8 mouse cellular contexts compared by ENCODE assay signal in genomic region chr9:106686983-106687650, GRCm38 (mm10). TPM values are rescaled to one million over a fixed set of nuclear protein-coding genes. Genes with fewer than 3 reads are reported as not detected.
DNase-seq lines count a peak whose midpoint lies in the region; ATAC-seq and TF ChIP-seq lines count a peak whose summit lies in the region.

No protein-coding gene starts in this region.

- ATAC-seq in granulocyte monocyte progenitor cell, adult 5-6 weeks (replicated peaks; ENCODE audit: poor library complexity, severe bottlenecking): peak; percentile 39
- peak; percentile 34; the same call in 1 of the 2 replicates for ATAC-seq in intestine, postnatal 0 days
- ATAC-seq in limb, embryonic 15.5 days (ENCODE audit: insufficient number of reproducible peaks, low FRiP score, low TSS enrichment, low read depth): peak; percentile 41; the same call in 1 of the 2 replicates
- ATAC-seq in midbrain, postnatal 0 days (ENCODE audit: low FRiP score): peak; percentile 14; the same call in 1 of the 2 replicates

- no peak overlapping the region for H3K9ac ChIP-seq in intestine, postnatal 0 days (ENCODE audit: low read depth, low read length)
- H3K9ac ChIP-seq in limb, embryonic 15.5 days: no peak overlapping the region
- H3K9ac ChIP-seq in midbrain, postnatal 0 days (replicated peaks; ENCODE audit: low read length, poor library complexity, severe bottlenecking): no peak overlapping the region

- DNase-seq in ovary, adult 18-20 months (ENCODE audit: low spot score): peak; percentile 47
- no peak for DNase-seq in ovary, postnatal 10 days (ENCODE audit: low spot score)
- peak; percentile 89 for DNase-seq in embryo, embryonic 10 days (ENCODE audit: low spot score)
- DNase-seq in midbrain, postnatal 0 days (ENCODE audit: low spot score): peak; percentile 81
- peak; percentile 52 to 60 for DNase-seq in spleen, postnatal 36 days (ENCODE audit: low spot score in 2 of 2)

- H3K36me3 ChIP-seq in intestine, postnatal 0 days (ENCODE audit: control insufficient read depth, insufficient read depth): peaks cover 3% of the 10 kb centered on the region; the same call in 1 of the 2 replicates
- peaks cover under 1% of the 10 kb centered on the region; the same call in 1 of the 2 replicates for H3K36me3 ChIP-seq in limb, embryonic 15.5 days
- H3K36me3 ChIP-seq in midbrain, postnatal 0 days (ENCODE audit: insufficient read depth, low read length): peaks cover 7% of the 10 kb centered on the region; the same call in 1 of the 2 replicates

- peak overlapping the region; percentile 32 for H3K4me2 ChIP-seq in intestine, postnatal 0 days (replicated peaks; ENCODE audit: low read depth)
- no peak overlapping the region for H3K4me2 ChIP-seq in limb, embryonic 15.5 days
- H3K4me2 ChIP-seq in midbrain, postnatal 0 days (ENCODE audit: low read depth, low read length, poor library complexity, severe bottlenecking): no peak overlapping the region

- H3K27me3 ChIP-seq in intestine, postnatal 0 days (replicated peaks; ENCODE audit: control insufficient read depth, insufficient read depth, low read length): no peaks in the 10 kb centered on the region
- H3K27me3 ChIP-seq in limb, embryonic 15.5 days: no peaks in the 10 kb centered on the region
- H3K27me3 ChIP-seq in midbrain, postnatal 0 days (ENCODE audit: insufficient read depth, low read length): no peaks in the 10 kb centered on the region

- H3K4me1 ChIP-seq in intestine, postnatal 0 days (replicated peaks; ENCODE audit: control insufficient read depth, insufficient read depth, low read length): peaks cover 4% of the 10 kb centered on the region; the same call in 1 of the 2 replicates
- peaks cover 24% of the 10 kb centered on the region for H3K4me1 ChIP-seq in limb, embryonic 15.5 days
- H3K4me1 ChIP-seq in midbrain, postnatal 0 days (ENCODE audit: insufficient read depth, low read length): peaks cover 6% of the 10 kb centered on the region; the same call in 1 of the 2 replicates

- no peaks in the 10 kb centered on the region for H3K9me3 ChIP-seq in intestine, postnatal 0 days (ENCODE audit: control insufficient read depth)
- H3K9me3 ChIP-seq in limb, embryonic 15.5 days: no peaks in the 10 kb centered on the region
- no peaks in the 10 kb centered on the region for H3K9me3 ChIP-seq in midbrain, postnatal 0 days (ENCODE audit: low read length)

- TF ChIP-seq CTCF in intestine, postnatal 0 days (IDR thresholded peaks at IDR 0.05; ENCODE audit: low read depth): peak; percentile 94
- TF ChIP-seq CTCF in midbrain, postnatal 0 days (IDR thresholded peaks at IDR 0.05): peak; percentile 88

- H3K27ac ChIP-seq in intestine, postnatal 0 days (ENCODE audit: low read depth, low read length): no peak overlapping the region
- H3K27ac ChIP-seq in limb, embryonic 15.5 days: no peak overlapping the region
- no peak overlapping the region for H3K27ac ChIP-seq in midbrain, postnatal 0 days (ENCODE audit: low read depth, low read length)

- WGBS in intestine, postnatal 0 days: 30% methylated on average over 8 of the region's 8 CpGs
- 26% methylated on average over 8 of the region's 8 CpGs for WGBS in limb, embryonic 15.5 days
- WGBS in midbrain, postnatal 0 days: 35% methylated on average over 8 of the region's 8 CpGs

- H3K4me3 ChIP-seq in intestine, postnatal 0 days (ENCODE audit: low read depth, low read length): no peak overlapping the region
- H3K4me3 ChIP-seq in limb, embryonic 15.5 days: no peak overlapping the region
- H3K4me3 ChIP-seq in midbrain, postnatal 0 days (ENCODE audit: low read depth, low read length): no peak overlapping the region

RNA-seq across cellular contexts. Expression of gene Tex264, which starts 1.4 kb away (rescaled TPM):
- 20.2 and 27.1 TPM in 2 replicates for total RNA-seq in granulocyte monocyte progenitor cell, adult 5-6 weeks (2014; fragmentation: Nextera tagmentation)
- 13.2 and 18.0 TPM in 2 replicates for total RNA-seq in granulocyte monocyte progenitor cell, adult 5-6 weeks (2017)
- polyA plus RNA-seq in intestine, postnatal 0 days (2015; fragmentation: Nextera tagmentation; extraction: Ambion mirVana): 100 and 109 TPM in 2 replicates
- 72.9 and 79.5 TPM in 2 replicates for polyA plus RNA-seq in limb, embryonic 15.5 days (2015; fragmentation: Nextera tagmentation; extraction: Ambion mirVana)
- 74.9 and 82.7 TPM in 2 replicates for total RNA-seq in midbrain, postnatal 0 days (2014; rRNA removed)
- polyA plus RNA-seq in midbrain, postnatal 0 days (2015; fragmentation: Nextera tagmentation; extraction: Ambion mirVana): 87.4 and 101 TPM in 2 replicates

RNA-seq across cellular contexts. Expression of gene Grm2, which starts 31.2 kb away (rescaled TPM):
- total RNA-seq in granulocyte monocyte progenitor cell, adult 5-6 weeks (2014; fragmentation: Nextera tagmentation): not detected in 2 replicates
- total RNA-seq in granulocyte monocyte progenitor cell, adult 5-6 weeks (2017): not detected in 2 replicates
- polyA plus RNA-seq in intestine, postnatal 0 days (2015; fragmentation: Nextera tagmentation; extraction: Ambion mirVana): not detected in 2 replicates
- 0.06 and 0.09 TPM in 2 replicates for polyA plus RNA-seq in limb, embryonic 15.5 days (2015; fragmentation: Nextera tagmentation; extraction: Ambion mirVana)
- total RNA-seq in midbrain, postnatal 0 days (2014; rRNA removed): 22.1 and 23.0 TPM in 2 replicates
- polyA plus RNA-seq in midbrain, postnatal 0 days (2015; fragmentation: Nextera tagmentation; extraction: Ambion mirVana): 24.2 and 24.7 TPM in 2 replicates

Comparison
In these comparisons a context has a peak if more than half of its experiments do, and no peak if none do; other contexts are left out.
1. RNA of gene Grm2, which starts 31.2 kb away (polyA plus RNA-seq): 24.2 to 24.7 TPM in midbrain, postnatal 0 days; not detected in intestine, postnatal 0 days and 0.06 to 0.09 TPM in limb, embryonic 15.5 days; every median in the first group is over 10 times any median in the second.
2. Peak in every context shown above with its lines, with median percentiles within 50 percentile points of each other: ATAC-seq.